Mouse (Mus musculus): Measurements from ENCODE around the gene Cenpm. TPM values are rescaled to one million over a fixed set of nuclear protein-coding genes. Genes with fewer than 3 reads are reported as not detected.
"Not testable (repeated sequence)": the region's sequence is repeated elsewhere in the genome, so short reads cannot be mapped to it uniquely, and the experiment has no call there.

Cenpm gene
- 10 to 100 TPM in 2 of 3 experiments, 1 to 10 TPM in 1; 6.0 to 56.1 (median 12.3) TPM for polyA plus RNA-seq (2017; shearing (Covaris generic))

- ATAC-seq, result peak; percentile 98
Observed at GRCm38 (mm10) chr15:82244115-82244804, at the start of gene Cenpm. Gene Cenpm (minus strand): TSS chr15:82244748.

- ATAC-seq, result no peak
Observed at GRCm38 (mm10) chr15:82294059-82294458, 49.5 kb upstream of the Cenpm start.

GRCm38 (mm10) chr15:82293271-82293711, 48.7 kb upstream of the Cenpm start:
- ATAC-seq, result no peak

- no peak for ATAC-seq
Observed at GRCm38 (mm10) chr15:82292851-82293250, 48.3 kb upstream of the Cenpm start.

- peak; percentile 74 for ATAC-seq
Observed at GRCm38 (mm10) chr15:82290252-82290651, 45.7 kb upstream of the Cenpm start.

GRCm38 (mm10) chr15:82286157-82286556, 41.6 kb upstream of the Cenpm start:
- no peak for ATAC-seq

- no peak for ATAC-seq
Observed at GRCm38 (mm10) chr15:82280638-82281037, 36.1 kb upstream of the Cenpm start.

GRCm38 (mm10) chr15:82277591-82277990, 33.0 kb upstream of the Cenpm start:
- ATAC-seq, result no peak

- ATAC-seq, result no peak
Observed at GRCm38 (mm10) chr15:82274927-82275901, 30.7 kb upstream of the Cenpm start.

- no peak for ATAC-seq
Observed at GRCm38 (mm10) chr15:82274593-82274926, 30.0 kb upstream of the Cenpm start, which contains the start of gene Sept3. Gene Sept3 (plus strand): TSS chr15:82274893.

GRCm38 (mm10) chr15:82272295-82272694, 27.7 kb upstream of the Cenpm start:
- no peak for ATAC-seq

GRCm38 (mm10) chr15:82271201-82271600, 26.7 kb upstream of the Cenpm start:
- ATAC-seq, result no peak

GRCm38 (mm10) chr15:82268783-82269182, 24.2 kb upstream of the Cenpm start:
- ATAC-seq, result no peak

- no peak for ATAC-seq
Observed at GRCm38 (mm10) chr15:82268185-82268584, 23.6 kb upstream of the Cenpm start.

GRCm38 (mm10) chr15:82266356-82266755, 21.8 kb upstream of the Cenpm start:
- ATAC-seq, result no peak

GRCm38 (mm10) chr15:82259510-82259909, 15.0 kb upstream of the Cenpm start:
- ATAC-seq, result no peak

GRCm38 (mm10) chr15:82255944-82256383, 11.4 kb upstream of the Cenpm start:
- no peak for ATAC-seq

GRCm38 (mm10) chr15:82255248-82255647, 10.7 kb upstream of the Cenpm start:
- no peak for ATAC-seq

- no peak for ATAC-seq
Observed at GRCm38 (mm10) chr15:82252097-82252496, 7.5 kb upstream of the Cenpm start, which contains the start of gene 1500009C09Rik. Gene 1500009C09Rik (plus strand): TSS chr15:82252397.

GRCm38 (mm10) chr15:82251579-82251978, 7.0 kb upstream of the Cenpm start:
- no peak for ATAC-seq

- no peak for ATAC-seq
Observed at GRCm38 (mm10) chr15:82247131-82247776, 2.7 kb upstream of the Cenpm start.

- ATAC-seq, result not testable (repeated sequence)
Observed at GRCm38 (mm10) chr15:82244805-82245161, 235 bp upstream of the Cenpm start.

- peak; percentile 8 for ATAC-seq
Observed at GRCm38 (mm10) chr15:82243742-82244114, 820 bp downstream of the Cenpm start.
